Mouse (Mus musculus): ENCODE measurements at regions not wholly inside any gene's neighbourhood (a gene's known extent, or its start where the extent isn't known, plus 50 kb on each side); places are given as distances from the start of the nearest gene placed in this dataset.

DNA sequence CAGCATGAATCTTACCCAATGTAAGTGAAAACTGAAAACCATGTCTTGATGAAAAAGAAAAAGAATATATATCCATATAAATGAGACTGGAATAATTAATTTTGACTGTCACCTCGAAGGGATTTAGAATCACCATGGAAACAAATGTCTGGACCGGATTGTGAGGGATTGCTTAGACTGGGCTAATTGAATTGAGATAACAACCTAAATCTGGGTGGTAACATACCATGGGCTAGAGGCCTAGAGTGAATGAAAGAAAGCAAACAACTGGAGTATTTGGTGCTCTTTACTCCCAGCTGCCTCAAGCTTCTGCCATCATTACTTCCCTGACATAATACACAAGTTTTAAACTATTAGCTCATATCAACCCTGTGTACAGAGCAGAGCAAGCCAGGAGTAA lies 95.3 kb upstream of the Chmp2b start:
- no peak for TF ChIP-seq CTCF (IDR thresholded peaks at IDR 0.05; ENCODE audit: borderline replicate concordance, extremely low read depth, insufficient read depth, insufficient read length)
- TF ChIP-seq POLR2A (IDR thresholded peaks at IDR 0.05; ENCODE audit: borderline replicate concordance, extremely low read depth, insufficient read depth, insufficient read length, poor library complexity, severe bottlenecking), result no peak

All from brain, embryonic 14.5 days (tissue).